Mouse (Mus musculus) spleen, postnatal 14 days (tissue): ENCODE data around the gene Txk.

Experiments used
- DNase-seq, 2 experiments: peaks; one replicate each; pipeline ENCODE4 v3.0.0; 2021 to 2022; ENCODE audit warnings: low spot score in 2 of 2

The Txk gene

GRCm38 (mm10) chr5:72752585-72752984 is at the start of gene Txk:
Gene Txk (minus strand): TSS chr5:72752777.
- no peak for DNase-seq

DNA sequence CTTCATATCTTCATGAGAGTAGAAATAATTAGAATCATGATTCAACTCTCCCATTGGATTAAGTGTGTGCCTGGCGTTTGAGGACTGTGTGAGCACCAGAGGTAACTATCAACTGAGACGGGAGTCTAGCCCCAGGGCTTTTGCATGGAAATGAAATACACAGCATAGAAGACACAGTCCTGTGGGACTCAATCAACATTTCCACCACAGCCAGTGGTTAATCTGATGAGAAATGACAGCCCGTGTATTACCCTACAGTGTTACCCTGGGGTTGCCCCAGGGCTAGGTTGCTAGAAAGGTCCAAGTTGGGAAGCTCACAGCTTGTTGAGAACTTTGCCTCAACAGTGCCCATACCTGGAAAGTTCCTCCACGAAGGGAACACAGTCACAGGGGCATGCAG is 46.0 kb upstream of the Txk start:
- DNase-seq = no peak

- no peak for DNase-seq
Observed at GRCm38 (mm10) chr5:72796186-72796613, 43.6 kb upstream of the Txk start.

DNA sequence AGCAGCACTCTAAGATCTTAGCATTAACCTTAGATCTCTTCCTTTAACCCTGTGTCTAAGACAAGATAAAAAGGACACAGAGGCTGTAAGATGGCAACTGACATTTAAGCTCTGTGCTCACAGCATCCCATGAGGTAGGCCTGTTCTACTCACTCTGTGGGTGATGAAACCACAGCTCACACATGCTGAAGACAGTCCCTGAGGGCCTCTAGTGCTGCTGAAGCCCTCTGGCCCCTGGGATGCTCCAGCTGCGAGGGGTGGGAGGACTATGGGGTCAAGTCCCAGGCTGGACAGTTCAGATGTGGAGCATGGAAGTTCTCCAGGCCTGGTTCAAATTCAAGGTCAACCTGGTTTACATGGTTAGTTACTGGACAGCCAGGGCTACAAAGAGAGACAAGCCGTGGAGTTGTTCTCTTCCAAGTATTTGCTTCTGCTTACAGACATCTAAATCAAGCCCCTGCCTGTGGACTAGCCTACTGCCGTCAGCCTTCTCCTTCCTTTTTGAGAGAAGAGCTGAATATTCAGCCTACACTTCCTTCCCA is 40.8 kb upstream of the Txk start:
- no peak for DNase-seq

GRCm38 (mm10) chr5:72791789-72792188 is 39.2 kb upstream of the Txk start:
- no peak for DNase-seq

DNA sequence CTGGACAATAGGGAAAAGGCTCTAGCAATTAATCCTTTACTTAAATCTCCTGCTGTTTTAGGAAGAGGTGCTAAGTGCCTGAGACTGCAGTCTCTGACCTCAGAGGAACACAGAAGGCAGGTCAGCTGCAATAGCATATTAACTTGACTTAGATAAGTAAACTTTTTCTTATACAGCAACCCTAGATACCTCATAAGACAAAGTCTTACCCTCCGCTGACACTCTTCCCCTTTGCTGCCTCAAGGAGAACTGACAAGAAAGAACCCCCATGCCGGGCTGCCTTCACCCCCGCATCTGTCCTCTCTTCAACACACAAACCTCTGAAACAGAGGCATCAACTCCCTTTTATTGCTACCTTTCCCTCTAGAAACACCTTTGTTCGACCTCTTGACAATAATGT is 38.8 kb upstream of the Txk start:
- DNase-seq = no peak

DNA sequence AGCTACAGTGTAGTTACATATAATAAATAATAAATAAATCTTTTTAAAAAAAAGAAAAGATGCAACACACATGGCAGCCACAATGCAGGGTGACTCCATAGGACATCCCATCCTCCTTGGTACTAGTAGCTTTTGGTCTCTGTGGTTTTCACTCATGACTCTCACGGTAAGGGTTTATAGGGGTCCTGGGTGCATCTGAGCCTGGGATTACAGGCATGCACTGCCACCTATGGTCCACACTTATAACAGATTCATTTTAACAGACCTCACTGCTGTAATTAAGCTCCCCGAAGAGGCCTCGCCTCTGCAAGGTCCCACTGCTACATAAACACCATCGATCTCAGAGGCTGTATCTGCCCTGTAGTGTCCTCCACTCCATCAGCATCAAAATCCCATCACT is 32.9 kb upstream of the Txk start:
- no peak for DNase-seq

DNA sequence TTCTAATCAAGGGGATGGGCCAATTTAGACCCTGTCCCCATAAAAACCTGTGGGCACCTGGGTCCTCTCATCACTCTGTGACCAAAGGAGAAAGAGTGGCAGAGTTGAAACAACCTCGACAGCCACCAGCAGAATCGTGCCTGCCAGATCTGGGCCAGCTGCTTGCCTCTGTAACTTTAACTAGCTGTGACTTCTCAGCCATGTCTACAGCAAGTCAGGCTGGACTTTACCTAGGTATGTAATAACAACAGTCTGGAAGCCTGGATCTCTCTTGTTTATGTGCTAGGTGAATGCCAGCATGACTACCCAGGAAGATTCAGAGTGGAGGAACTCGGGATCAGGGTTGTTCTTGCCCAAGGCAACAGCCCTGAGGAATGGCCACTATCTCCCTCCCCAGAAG is 32.1 kb upstream of the Txk start:
- no peak for DNase-seq

- DNase-seq = no peak
Observed at GRCm38 (mm10) chr5:72783957-72784356, 31.4 kb upstream of the Txk start.

- DNase-seq = no peak
Observed at GRCm38 (mm10) chr5:72783123-72783522, 30.5 kb upstream of the Txk start.

DNA sequence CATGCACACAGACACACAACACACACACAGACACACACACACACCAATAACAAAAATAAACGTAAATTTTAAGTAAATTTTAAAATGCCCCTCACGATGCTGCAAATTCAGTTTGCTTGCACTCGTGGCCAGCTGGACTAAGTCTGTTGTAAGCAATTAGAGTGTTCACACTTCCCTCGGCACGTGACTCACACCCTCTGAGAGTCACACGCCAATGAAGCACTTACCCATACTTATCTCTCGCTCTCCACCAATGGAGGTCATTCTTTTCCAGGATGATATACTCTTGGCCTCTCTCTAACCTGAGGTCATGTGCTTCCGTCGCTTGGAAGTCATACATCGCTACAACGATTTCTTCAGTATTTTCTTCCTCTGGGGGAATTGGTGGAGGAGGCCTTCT is 29.2 kb upstream of the Txk start:
- no peak for DNase-seq

DNA sequence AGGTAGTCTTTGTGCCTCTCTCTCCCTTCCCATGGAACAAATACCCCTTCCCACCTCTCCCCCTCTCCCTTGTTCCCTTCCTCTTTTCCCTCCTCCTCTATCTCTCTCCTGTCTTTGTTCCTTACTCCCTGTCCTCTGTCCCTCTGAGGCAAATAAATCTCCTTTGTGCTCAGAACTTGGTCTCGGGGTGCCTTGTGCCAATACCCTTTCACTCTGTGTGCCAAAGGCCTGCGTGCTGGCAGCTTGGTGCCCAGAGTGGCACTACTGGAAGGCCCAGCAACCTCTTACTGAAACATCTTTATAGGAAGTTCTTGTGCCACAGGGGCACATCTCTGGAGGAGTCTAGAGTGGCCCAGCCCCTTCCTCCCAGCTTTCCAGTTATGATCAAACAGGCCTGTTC is 24.0 kb upstream of the Txk start:
- DNase-seq = no peak

DNA sequence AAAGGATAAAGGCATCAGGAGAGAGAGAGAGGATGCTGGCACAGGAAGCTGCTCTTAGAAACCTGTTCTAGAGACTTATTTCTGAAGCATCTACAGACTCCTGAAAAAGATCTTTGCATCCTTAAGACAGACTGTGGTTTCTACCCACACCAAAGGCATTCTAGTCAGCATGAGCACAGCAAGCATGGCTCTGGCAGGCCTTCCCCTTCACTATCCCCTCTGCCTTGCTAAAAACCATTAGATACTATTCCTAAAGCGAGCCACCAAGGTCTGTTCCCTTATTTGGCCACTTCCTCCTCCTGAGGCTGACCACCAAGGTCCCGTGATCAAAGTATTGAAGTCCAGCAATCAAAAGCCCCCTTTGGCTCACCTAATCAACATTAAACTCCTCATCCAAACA is 23.6 kb upstream of the Txk start:
- no peak for DNase-seq

DNA sequence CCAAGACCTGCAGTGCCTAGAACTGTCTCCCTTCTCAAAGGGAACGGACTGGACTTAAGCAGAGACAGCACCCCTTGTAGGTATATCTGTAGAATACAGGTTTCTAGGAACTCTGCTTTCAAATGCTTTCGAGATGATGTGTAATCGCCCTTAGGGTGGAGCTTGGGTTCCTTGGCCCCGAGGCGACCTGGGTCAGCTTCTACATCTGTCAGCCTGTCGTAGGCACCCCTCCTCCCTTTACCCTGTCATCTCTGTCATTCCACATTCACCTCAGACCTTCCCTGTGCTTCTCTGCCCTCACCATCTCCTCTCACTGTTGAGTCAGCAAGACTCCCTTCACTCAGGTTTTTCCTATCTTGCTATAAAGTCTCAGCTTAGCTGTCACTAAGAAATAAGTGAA is 17.3 kb upstream of the Txk start:
- no peak for DNase-seq

GRCm38 (mm10) chr5:72763546-72763945 is 11.0 kb upstream of the Txk start:
- DNase-seq = no peak

GRCm38 (mm10) chr5:72763025-72763424 is 10.4 kb upstream of the Txk start:
- no peak for DNase-seq

DNA sequence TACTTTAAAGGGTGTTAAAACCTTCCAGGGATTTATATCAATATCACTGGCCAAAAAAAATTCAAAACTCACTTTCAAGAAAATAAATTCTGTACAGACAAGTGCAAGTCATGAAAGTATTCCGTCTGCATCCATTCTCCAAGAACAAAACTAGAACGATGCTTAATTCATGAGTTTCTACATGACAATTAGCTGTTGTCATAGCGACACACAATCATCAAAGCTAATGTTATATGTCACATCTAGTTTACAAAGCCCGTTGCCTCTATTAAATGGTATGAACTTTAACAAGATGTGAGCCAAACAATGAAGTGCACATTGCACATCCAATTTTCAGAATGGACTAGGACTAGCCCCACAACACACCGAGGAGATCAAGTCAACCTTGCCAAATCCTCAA is 9.2 kb upstream of the Txk start:
- no peak for DNase-seq

DNA sequence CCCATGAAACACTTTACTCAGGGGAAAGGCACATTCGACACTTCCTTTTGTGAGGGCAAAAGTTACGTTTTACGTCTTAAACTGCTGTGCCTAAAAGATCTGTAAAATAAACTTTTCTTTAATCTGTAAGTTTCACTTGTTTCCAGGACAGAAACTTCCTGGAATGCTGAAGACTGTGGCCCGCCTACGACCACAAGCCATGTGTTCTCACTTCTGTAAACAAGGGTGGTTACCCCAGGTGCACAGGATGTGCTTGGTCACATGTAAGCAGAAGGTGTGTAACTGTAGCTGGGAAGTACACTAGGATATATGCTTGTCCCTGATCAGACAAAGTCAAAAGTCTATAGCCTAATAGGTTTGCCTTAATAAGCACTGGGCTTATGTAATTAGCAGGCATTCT is 8.7 kb upstream of the Txk start:
- DNase-seq = peak in 1 of 2 experiments; percentile 6

DNA sequence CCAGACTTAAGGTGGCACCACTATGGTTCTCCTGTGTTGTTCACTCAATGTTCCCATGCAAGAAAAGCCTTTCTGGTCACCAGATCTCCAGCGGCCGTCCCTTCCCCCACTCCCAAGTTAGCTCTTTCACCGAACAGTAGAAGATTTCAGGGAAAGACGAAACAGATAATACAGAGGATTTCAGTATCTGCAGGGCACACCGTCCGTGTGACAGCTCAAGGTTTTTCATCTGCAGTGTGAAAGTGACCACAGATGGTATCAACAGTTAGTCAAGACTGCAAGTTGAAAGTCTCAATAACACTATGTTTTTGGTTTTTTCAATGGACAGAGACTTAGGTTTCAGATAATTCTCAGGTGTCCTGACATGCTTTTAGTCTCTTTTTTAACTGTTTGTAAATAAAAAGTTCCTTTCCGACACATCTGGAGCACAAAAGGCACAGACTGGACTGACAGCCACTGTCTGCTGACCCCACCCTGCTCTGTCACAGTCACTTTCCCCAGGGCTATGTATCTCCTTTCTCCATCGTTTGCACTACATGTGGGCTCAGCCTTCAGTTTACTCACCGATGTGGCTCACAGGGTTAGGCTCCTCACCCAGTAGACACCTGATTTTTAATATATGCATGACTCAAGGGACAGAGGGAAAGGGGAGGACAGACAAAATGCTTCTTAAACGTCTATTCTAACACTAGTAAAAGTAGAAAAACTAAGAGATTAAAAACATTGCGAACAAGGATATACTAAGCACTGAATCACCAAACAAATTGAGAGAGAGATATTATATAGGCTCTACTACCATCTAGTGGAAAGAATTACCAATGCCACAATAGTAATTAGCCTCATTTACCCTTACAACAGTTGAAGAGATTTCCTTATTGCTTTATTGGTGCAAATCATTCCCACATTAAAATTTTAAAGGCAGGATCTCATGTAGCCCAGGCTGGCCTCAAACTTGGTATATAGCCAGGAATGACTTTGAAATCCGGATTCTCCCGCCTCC is 6.6 kb upstream of the Txk start:
- DNase-seq = no peak

DNA sequence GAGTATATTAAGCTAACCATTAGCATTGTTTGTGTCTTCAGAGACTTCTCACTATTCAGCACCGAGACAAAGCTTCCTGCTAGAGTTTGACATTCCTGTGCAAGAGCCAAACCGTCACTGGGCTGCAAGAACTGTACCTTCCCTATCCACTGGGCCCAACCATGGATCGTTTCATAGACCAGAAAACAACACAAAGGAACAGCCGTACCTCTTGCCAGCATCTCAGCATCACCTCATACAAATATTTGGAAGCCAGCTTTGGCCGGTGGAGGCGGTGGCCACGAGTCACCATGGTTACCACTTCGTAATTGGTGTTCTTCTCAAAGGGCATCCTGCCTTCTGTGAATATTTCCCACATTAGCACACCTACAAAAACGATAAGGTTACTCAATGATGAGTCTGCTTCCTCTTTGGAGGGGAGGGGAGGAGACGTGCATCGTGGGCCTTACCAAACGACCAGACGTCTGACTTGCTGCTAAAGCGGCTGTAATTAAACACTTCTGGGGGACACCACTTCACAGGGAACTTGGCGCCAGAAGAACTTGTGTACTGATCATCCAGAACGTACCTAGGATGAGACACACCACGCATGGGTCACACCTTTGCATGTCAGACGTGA is 4.7 kb upstream of the Txk start:
- DNase-seq = no peak

DNA sequence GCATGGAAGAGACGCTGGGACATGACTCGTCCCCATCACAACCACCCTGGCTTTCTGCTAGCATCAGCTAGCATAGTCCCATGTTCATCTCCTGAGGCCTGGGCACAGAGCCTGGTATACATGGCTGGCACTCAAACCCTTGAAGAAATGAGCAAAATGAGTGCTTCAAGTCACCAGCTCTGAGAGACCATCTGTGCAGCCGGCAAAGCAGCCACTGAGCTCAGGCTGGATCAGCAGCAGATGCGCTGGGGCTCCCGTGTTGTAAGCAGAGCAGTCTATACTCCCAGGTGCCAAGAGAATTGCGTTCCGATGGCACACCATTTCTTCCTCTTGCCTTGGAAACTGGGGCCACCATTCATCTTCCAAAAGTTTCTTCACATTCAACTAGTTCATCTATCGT is 3.4 kb upstream of the Txk start:
- DNase-seq = no peak

GRCm38 (mm10) chr5:72755035-72755434 is 2.5 kb upstream of the Txk start:
- no peak for DNase-seq
